Mouse (Mus musculus): ENCODE measurements around the gene 9930111J21Rik1. TPM values are rescaled to one million over a fixed set of nuclear protein-coding genes. Genes with fewer than 3 reads are reported as not detected.
"Not testable (repeated sequence)": the region's sequence is repeated elsewhere in the genome, so short reads cannot be mapped to it uniquely, and the experiment has no call there.

The 9930111J21Rik1 gene
- 1 to 10 TPM in 1 of 2 experiments, under 1 TPM in 1; 0.47 to 1.2 TPM for total RNA-seq (2021)
- long read RNA-seq, result 0 reads

DNA sequence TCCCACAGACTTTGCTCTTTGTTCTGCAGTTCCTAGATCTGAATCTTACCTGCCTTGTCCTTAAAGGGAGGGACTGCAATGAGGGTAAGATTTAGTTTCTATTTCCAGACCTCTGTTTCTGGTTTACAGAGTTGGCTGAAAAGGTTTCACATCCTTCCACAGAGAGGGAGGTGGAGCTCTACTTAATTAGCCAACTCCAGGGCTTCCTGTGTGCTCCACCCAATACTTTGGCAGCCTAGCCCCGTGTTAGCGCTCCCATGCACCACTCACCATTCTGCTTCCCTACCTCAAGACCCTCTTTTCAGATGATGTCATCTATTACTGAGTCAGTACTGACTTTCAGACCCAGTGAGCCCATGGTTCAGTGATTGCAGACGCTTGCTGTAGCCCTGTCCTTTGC, at the start of gene 9930111J21Rik1:
Gene 9930111J21Rik1, minus strand, starts transcription at position 148 of the 400 bp plus-strand sequence.
- DNase-seq (ENCODE audit: low spot score in 2 of 2), result not testable (repeated sequence)

DNA sequence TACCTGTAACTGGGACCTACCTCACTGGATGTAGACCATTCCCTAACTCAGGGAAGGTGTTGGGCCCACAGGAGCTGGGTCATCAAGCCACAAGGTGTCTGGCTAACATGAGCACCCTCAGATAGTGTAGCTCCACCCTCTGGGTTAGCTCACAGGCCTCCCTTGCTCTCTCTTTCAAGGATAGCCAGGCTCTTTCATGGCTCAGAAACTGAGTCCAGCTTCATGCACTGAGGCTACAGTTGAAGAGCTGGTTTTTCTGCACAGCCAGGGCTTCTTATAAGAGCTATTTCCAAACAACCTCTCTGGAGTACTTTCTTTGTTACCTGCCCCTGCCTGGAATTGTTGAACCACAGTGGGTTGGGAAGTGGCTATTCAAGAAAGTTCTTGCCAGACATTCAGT, 32.9 kb upstream of the 9930111J21Rik1 start:
- not testable (repeated sequence) for DNase-seq (ENCODE audit: low spot score in 2 of 2)

DNA sequence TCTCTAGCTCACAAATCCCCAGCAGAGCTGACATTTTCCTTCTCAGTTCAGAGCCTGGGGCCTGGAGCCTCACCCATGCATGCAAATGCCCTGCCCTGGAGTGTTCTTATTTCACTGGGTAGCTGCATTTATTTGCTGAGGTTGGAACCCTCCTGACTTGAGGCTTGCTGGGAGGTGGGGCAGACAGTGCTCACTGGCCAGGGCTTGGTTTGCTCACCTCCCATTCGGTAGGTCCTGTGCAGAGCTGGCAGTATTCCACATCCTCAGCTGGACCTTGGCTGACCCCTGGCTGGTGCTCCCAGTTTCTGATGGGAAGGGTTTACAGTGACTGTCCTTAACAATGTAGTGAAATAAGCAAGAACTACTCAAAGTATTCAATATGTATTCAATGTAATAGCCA, 27.6 kb upstream of the 9930111J21Rik1 start:
- not testable (repeated sequence) for DNase-seq (ENCODE audit: low spot score in 2 of 2)

DNA sequence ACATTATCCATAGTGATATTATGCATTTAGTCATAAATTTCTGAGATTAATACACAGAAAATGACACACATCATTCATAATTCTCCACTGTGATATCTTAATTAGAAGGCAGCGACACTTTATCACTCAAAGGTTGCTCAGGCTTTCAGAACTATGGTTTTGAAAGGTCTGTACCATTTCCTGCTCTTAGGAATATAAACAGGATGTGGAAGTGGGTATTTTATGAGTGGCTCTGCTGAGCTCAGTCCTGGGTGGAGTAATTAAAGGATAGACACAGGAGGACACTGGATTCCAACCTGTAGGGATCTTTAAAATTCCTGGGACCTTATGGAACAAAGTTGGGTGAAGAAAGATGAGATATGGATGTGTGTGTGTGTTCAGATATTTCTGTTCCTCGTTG, 27.1 kb upstream of the 9930111J21Rik1 start:
- not testable (repeated sequence) for DNase-seq (ENCODE audit: low spot score in 2 of 2)

DNA sequence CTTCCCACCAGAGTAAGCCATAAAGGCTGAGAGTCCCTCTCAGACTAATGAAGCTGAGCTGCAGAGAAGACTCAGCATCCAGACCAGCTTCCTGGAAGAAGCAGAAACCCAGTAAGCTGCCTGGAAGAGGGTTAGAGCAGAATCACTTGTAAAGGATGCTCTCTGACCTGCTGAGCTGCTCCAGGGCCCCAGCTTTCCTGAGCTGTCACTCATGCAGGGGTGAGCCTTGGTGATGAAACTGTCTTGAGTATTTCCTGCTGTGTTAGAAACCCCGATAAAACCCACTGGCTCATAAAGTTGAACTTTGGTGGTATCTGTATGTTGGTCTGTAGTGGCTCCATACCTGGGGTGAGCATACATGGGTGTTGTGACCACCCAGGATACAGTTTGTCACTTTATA, 21.2 kb upstream of the 9930111J21Rik1 start:
- DNase-seq (ENCODE audit: low spot score in 2 of 2), result not testable (repeated sequence)

DNA sequence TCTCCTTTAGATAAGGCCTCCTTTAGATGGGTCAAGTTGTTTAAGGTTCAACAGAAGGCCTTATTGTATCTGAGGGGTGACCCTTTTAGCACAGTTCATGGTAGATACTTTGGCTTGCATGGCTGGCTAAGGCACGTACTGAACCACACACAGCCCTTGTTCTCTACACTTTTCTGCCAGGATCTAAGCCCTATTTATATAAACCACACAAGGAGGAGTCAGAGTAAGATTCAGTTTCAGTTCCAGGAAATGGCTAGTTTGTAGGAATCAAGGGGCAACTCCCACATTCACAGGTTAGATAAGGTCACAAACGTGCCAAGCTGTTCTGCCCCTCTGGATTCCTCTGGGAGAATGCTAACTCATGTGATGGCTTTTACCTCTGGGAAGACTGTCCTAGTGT, 14.8 kb upstream of the 9930111J21Rik1 start, which contains the start of gene Tgtp1:
Gene Tgtp1, minus strand, starts transcription at position 155 of the 400 bp plus-strand sequence.
- not testable (repeated sequence) for DNase-seq (ENCODE audit: low spot score in 2 of 2)

DNA sequence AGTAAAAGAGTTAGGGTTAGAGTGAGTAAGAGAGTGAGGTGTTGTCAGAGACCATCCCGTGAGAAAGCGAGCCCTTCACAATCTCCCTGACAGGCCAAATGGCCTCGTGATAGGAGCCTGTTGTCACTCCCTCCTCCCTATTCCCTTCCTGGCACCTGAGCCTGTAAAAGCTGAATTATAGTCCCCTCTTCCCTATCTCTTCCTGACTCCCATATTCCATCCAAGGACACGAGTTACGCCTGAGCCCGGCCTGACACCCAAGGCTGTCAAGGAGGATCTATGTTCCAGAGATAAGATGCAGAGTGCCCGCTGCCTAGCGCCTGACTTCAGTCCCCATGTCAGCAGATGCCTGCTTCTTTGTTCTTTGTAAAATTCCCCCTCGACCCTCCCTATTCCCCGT, 14.1 kb upstream of the 9930111J21Rik1 start:
- DNase-seq (ENCODE audit: low spot score in 2 of 2), result not testable (repeated sequence)

DNA sequence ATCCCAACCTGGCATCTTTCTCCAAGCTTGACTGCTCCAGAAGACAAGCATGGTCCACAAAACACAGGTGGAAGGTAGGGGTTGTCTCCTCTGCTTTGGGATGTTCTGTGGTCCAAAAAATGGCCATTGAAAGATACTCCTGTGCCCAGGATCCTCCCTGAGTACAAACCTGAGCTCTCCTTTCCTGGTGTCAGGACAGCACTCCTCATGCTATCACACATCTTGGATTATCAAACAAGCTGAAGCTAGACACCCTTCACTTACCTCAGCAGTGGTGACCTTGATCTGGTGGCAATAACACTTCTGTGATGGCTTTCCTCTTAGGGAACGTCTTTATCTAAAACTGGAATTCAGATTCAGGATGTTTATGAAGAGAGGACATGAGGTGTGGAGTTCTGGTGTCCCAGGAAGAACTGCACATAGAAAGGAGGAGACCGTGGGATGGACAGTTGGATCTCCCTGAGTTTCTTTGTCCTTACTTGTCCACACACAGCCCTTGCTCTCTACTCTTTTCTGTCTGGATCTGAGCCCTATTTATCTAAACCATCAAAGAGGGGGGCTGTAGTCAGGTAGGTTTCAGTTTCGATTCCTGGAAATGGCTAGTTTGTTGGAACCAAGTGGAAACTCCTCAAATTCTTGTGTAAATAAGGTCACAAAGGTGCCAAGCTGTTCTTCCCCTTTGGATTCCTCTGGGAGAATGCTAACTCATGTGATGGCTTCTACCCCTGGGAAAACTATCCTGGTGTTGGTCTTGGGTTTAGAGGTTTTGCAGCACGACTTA, 12.7 kb upstream of the 9930111J21Rik1 start, which contains the start of gene Gm12185:
Gene Gm12185, minus strand, starts transcription at position 487 of the 781 bp plus-strand sequence.
- DNase-seq (ENCODE audit: low spot score in 2 of 2), result not testable (repeated sequence)

DNA sequence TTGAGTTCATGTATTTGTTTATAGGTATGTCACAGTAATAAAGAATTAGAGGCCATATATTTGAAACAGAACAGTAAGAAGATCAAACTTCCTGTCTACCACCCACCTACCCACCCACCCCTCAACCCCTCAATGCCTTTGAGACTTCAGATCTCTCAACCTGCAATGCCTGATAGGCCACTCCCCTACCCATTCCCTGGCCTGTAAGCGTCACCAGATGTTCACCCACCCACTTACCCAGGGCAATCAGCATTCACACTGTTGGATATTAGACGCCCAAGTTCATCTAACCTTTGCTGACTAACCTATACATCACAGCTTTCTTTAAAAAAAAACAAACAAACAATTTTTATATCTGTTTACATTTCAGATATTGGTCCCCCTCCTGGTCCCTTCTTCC, 10.8 kb upstream of the 9930111J21Rik1 start:
- not testable (repeated sequence) for DNase-seq (ENCODE audit: low spot score in 2 of 2)

DNA sequence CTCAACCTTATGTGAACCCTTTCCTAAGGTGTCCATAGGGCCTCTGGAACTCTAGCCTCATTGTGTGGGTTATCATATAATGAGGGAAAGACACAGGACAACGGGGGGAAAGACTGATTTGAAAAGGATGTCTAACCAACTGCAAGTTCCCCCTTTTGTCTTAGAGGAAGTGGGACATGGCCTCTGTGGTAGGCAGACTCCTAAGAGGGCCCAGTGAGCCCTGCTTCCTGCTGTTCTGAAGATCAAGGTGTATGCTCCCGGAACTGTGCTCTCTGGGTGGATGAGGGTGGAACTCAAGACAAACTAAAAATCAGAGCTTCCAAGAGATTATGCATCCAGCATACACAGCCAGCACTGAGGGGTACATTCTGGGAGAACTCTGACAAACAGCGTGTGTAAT, 9.0 kb upstream of the 9930111J21Rik1 start:
- not testable (repeated sequence) for DNase-seq (ENCODE audit: low spot score in 2 of 2)

DNA sequence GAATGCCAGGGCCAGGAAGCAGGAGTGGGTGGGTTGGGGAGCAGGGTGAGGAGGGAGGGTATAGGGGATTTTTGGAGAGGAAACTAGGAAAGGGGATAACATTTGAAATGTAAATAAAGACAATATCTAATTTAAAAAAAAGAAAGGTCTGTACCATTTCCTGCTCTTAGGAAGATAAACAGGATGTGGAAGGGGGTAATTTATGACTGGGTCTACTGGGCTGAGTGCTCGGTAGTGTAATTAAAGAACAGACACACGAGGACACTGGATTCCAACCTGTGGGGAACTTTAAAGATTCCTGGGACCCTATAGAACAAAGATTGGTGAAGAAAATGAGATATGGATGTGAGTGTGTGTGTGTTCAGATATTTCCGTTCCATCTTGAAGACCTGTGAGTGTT, 3.6 kb upstream of the 9930111J21Rik1 start:
- DNase-seq (ENCODE audit: low spot score in 2 of 2), result not testable (repeated sequence)

DNA sequence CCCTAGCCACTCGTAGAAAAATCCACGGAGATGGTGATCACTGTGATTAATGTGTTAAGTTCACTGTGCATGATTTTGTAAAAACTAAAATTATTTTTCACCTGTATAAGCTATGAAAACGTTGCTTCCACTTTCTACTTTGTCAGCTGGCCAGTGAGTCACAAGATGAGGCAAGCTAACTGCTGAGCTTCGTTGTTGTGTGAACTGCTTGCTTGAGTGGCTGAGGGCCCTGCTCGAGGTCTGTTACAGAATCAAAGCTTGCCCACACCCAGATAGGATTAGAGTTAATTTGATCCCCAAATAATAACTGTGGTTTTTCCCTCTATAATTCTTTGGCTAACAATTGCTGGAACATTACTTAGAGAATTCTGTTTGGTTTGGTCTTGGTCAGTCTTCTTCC, 854 bp upstream of the 9930111J21Rik1 start:
- not testable (repeated sequence) for DNase-seq (ENCODE audit: low spot score in 2 of 2)

DNA sequence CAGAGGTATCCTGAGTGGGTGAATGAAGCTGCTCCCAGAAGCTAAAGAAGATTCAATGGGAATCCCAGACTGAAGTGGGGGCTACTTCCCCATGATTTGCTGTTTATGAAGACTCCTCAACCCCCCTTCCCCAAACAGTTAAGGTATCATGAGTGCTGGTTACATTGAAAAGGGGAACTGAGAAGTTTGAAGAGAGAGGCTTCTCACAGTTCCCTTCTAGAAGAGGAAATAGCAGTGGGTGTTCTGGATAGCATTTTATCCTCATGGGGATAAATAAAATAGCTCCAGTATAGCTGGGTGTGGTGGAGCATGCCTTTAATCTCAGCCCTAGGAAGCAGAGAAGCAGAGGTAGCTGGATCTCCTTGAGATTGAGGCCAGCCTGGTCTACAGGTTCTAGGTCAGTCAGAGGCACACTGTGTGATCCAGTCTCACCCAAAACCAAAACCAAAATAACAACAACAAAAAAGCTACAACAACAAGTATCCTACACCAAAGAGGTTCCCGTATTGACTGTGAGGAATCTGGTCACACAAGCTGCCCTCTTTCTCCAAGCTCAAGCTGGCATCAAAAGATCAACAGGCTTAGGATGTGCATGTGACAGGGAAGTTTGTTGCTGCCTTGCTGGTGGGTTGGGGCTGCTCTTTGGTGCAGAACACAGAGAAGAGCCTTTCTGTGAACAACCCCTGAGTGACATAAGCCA, 808 bp downstream of the 9930111J21Rik1 start, which contains the start of gene Olfr56:
Gene Olfr56, plus strand, starts transcription at position 650 of the 700 bp plus-strand sequence.
- DNase-seq (ENCODE audit: low spot score in 2 of 2), result not testable (repeated sequence)

DNA sequence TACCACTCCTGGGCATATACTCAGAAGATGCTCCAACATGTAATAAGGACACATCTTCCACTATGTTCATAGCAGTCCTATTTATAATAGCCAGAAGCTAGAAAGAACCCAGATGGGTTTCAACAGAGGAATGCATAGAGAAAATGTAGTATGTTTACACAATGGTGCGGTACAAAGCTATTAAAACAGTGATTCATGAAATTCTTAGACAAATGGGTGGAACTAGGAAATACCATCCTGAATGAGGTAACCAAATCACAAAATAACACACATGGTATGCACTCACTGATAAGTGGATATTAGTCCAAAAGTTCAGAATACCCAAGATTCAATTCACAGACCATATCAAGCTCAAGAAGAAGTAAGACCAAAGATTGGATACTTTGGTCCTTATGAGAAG, 4.5 kb downstream of the 9930111J21Rik1 start:
- DNase-seq (ENCODE audit: low spot score in 2 of 2), result not testable (repeated sequence)

DNA sequence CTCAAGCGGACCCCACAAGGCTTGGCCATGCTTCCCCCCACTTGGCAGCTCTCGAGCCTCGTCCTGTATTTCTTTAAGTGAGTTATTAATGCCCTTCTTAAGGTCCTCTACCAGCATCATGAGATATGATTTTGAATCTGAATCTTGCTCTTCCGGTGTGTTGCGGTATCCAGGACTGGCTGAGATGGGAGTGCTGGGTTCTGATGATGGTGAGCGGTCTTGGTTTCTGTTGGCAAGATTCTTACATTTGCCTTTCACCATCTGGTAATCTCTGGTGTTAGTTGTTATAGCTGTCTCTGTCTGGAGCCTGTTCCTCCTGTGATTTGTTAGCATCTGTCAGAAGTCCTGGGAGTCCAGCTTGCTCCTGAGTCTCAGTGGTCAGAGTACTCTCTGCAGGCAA, 33.1 kb downstream of the 9930111J21Rik1 start, which contains the start of gene Psme2b:
Gene Psme2b, minus strand, starts transcription at position 101 of the 400 bp plus-strand sequence.
- DNase-seq (ENCODE audit: low spot score in 2 of 2), result not testable (repeated sequence)

DNA sequence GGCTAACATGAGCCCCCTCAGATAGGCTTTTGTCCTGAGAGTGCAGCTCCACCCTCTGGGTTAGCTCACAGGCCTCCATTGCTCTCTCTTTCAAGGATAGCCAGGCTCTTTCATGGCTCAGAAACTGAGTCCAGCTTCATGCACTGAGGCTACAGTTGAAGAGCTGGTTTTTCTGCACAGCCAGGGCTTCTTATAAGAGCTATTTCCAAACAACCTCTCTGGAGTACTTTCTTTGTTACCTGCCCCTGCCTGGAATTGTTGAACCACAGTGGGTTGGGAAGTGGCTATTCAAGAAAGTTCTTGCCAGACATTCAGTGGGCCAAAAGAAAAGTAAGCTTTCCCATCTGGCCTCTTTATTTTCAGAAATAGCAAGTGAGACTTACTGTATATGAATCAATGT, 39.9 kb downstream of the 9930111J21Rik1 start:
- not testable (repeated sequence) for DNase-seq (ENCODE audit: low spot score in 2 of 2)

DNA sequence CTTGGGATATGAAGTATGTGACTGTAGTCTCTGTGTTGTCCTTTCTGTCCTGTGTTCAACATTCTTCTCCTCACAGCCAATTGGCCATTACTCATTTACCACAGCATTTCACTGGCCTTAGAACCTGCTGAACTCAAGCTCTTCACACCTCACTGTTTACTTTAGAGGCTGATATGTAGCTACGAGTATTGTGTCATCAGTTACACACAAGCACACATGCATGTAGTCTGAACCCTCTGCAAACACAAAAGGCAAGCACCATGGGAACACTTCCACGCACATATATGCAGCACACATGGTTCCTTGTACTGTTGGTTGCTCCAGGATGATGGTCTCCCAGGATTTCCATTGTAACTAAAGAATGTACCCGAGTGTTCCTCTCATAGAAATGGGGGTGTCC, 43.9 kb downstream of the 9930111J21Rik1 start:
- not testable (repeated sequence) for DNase-seq (ENCODE audit: low spot score in 2 of 2)

DNA sequence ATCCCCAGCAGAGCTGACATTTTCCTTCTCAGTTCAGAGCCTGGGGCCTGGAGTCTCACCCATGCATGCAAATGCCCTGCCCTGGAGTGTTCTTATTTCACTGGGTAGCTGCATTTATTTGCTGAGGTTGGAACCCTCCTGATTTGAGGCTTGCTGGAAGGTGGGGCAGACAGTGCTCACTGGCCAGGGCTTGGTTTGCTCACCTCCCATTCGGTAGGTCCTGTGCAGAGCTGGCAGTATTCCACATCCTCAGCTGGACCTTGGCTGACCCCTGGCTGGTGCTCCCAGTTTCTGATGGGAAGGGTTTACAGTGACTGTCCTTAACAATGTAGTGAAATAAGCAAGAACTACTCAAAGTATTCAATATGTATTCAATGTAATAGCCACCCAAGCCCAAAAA, 45.3 kb downstream of the 9930111J21Rik1 start:
- not testable (repeated sequence) for DNase-seq (ENCODE audit: low spot score in 2 of 2)

DNA sequence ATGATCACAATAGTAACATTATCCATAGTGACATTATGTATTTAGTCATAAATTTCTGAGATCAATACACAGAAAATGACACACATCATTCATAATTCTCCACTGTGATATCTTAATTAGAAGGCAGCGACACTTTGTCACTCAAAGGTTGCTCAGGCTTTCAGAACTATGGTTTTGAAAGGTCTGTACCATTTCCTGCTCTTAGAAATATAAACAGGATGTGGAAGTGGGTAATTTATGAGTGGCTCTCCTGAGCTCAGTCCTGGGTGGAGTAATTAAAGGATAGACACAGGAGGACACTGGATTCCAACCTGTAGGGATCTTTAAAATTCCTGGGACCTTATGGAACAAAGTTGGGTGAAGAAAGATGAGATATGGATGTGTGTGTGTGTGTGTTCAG, 45.8 kb downstream of the 9930111J21Rik1 start:
- DNase-seq (ENCODE audit: low spot score in 2 of 2), result not testable (repeated sequence)

DNA sequence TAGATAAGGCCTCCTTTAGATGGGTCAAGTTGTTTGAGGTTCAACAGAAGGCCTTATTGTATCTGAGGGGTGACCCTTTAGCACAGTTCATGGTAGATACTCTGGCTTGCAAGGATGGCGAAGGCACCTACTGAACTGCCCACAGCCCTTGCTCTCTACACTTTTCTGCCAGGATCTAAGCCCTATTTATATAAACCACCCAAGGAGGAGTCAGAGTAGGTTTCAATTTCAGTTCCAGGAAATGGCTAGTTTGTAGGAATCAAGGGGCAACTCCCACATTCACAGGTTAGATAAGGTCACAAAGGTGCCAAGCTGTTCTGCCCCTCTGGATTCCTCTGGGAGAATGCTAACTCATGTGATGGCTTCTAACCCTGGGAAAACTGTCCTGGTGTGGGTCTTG, 51.1 kb downstream of the 9930111J21Rik1 start:
- DNase-seq (ENCODE audit: low spot score in 2 of 2), result not testable (repeated sequence)

DNA sequence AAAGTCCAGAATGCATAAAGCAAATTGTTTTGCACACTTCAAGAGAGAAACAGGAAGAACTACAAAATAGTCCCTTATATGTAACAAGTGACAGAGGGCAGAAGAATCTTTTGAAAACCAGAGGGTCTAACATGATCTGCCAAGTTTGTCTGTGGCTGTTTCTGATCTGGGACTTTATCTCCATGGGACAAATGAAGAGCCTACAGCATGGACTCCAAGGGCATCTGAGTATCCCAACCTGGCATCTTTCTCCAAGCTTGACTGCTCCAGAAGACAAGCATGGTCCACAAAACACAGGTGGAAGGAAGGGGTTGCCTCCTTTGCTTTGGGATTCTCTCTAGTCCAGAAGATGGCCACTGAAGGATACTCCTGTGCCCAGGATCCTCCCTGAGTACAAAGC, 52.8 kb downstream of the 9930111J21Rik1 start:
- DNase-seq (ENCODE audit: low spot score in 2 of 2), result not testable (repeated sequence)

DNA sequence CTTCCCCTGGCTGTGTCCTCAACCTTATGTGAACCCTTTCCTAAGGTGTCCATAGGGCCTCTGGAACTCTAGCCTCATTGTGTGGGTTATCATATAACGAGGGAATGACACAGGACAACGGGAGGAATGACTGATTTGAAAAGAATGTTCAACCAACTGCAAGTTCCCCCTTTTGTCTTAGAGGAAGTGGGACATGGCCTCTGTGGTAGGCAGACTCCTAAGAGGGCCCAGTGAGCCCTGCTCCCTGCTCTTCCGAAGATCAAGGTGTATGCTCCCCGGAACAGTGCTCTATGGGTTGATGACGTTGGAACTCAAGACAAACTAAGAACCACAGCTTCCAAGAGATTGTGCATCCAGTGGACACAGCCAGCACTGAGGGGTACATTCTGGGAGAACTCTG, 55.4 kb downstream of the 9930111J21Rik1 start:
- DNase-seq (ENCODE audit: low spot score in 2 of 2), result not testable (repeated sequence)
